Mouse (Mus musculus): ENCODE data around the gene Prr14.
"Not testable (repeated sequence)": the region's sequence is repeated elsewhere in the genome, so short reads cannot be mapped to it uniquely, and the experiment has no call there.

Prr14 gene

GRCm38 (mm10) chr7:127471646-127472010 lies 12.2 kb downstream of the Prr14 start:
- DNase-seq (ENCODE audit: inconsistent age in 2 of 2, low spot score in 1 of 2) = no peak

DNA sequence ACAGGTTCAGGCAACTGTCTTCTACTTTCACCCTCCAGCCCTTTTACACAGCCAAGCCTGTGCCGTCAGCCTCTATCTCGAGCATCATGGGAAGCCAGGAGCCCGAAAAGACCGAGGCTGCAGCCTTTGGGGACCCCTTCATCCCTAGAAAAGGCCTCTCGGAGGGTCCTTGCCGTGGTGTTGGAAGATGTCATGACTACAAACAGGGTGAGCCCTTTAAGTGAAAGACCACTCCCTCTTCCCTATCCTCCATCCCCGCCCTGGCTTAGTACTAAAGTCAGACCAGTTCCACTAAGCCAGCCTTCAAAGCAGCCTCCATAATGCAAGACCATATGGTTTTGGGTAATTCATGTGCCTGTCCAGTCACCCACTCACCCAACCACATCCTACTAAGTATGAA lies 12.6 kb downstream of the Prr14 start:
- DNase-seq (ENCODE audit: inconsistent age in 2 of 2, low spot score in 1 of 2) = no peak

- DNase-seq (ENCODE audit: inconsistent age in 2 of 2, low spot score in 1 of 2) = no peak
These were observed 14.3 kb downstream of the Prr14 start for GRCm38 (mm10) chr7:127473705-127474104.

- DNase-seq (ENCODE audit: inconsistent age in 2 of 2, low spot score in 1 of 2) = no peak
These were observed 15.1 kb downstream of the Prr14 start for GRCm38 (mm10) chr7:127474378-127475070.

DNA sequence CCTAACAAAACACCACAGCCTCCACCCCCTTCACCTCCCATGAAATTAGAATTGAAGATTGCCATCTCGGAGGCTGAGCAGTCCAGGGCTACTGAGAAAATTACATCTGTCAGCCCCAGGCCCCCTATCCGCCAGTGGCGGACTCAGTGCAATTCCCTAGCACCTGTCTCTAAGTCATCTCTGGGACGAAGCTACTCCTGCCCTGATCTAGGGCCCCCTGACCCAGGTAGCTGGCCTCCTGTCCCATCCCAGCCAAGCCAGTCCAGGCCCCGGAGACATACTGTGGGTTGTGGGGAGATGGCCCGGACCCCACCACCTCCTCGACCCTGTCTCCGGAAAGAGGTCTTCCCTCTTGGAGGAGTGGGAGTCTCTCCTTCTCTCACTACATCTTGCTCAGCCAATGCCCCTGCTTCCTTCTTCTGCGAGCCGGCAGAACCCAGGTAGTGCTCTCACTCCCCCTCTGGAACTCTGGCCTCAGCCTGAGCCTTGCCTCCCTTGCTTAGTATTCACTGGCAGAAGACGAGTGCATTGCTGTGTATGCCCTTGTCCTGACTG lies 15.9 kb downstream of the Prr14 start:
- DNase-seq (ENCODE audit: inconsistent age in 2 of 2, low spot score in 1 of 2) = no peak

- peak; percentile 58 to 67 for DNase-seq (ENCODE audit: inconsistent age in 2 of 2, low spot score in 1 of 2)
These were observed 16.9 kb downstream of the Prr14 start for GRCm38 (mm10) chr7:127476336-127476735.

DNA sequence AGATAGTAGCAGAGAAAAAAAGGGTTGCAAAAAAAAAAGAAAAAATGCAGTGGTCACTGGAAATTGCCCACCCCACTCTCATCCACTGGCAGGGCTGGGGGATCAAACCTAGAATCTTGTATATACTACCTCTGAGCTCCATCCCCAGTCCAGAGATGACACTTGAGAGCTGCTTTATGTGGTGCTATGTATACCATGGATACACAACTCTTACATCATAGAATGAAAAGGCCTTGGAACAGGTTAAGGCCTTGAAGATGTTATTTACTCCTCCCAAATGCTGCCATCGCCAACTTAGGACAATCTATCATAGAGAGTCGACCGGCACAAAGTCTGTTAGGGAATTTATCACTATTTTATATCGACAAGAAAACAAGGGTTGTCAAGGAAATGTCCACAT lies 17.4 kb downstream of the Prr14 start:
- DNase-seq (ENCODE audit: inconsistent age in 2 of 2, low spot score in 1 of 2) = no peak

DNA sequence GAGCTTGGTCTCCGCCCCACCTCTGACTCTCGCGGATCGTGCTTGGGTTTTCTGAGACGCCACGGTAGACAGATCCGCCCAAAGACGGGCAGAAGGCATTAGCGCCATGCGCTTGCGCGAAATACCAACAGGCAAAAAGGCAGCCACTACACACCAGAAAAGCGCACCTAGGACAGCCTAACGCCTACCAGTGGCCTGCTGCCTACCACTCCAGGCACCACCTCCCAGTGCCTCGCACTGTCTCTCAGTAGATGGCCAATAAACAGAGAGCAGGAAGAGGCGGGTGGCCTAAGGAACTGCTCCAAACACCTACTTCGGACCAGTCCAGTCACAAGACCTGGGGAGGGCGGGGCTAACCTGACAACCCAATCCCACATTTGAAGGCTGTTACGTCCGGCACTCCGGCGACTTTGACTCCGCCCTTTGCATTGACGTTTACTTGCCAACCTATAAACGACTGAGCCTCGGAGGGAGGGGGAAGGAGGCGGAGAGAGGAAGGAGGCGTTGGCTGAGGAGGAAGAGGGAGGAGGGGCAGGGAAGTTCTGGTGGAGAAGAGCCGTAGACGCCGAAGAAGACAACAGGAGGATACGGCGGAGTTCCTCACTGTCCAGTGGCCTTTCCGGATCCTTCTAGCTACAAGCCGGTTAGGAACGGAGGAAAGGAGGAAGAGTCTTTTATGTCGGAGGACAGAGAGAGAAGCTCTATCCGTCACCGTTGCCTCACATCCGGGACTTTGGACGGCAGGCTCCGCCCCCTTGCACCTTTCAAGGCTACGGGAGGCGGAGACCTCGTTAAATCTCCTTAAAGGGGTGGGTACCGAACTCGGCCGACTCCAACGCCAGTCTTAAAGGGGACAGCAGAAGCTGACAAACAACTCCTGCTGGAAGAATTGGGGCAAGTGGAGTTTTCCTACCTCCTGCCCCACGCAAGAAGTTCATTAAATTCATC lies 18.6 kb downstream of the Prr14 start:
- DNase-seq (ENCODE audit: inconsistent age in 2 of 2, low spot score in 1 of 2) = peak; percentile 100

- peak; percentile 98 to 99 for DNase-seq (ENCODE audit: inconsistent age in 2 of 2, low spot score in 1 of 2)
These were observed 19.4 kb downstream of the Prr14 start, which contains the start of gene Fbrs for GRCm38 (mm10) chr7:127478635-127479317. Fbrs (plus strand) TSS chr7:127479199.

GRCm38 (mm10) chr7:127479318-127480225 lies 20.2 kb downstream of the Prr14 start:
- peak; percentile 39 to 75 for DNase-seq (ENCODE audit: inconsistent age in 2 of 2, low spot score in 1 of 2)

DNA sequence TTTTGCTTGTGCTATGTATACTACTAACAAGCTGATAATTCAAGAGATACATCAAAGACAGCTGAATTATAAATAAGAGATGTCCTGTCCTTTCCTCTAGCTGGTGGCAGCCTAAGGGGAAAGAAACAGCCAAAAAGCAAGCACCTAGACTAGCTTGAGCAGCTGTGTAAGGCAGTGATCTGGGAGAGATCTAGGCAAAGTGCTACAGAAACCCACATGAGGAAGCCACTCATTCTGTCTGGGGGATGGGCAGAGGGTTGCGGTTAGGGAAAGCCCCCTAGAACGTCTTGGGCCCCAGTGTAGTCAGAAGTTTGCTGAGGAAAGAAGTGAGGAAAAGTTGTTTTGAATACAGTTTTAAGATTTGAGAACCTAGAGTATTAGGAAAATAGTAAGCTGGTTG lies 20.9 kb downstream of the Prr14 start:
- DNase-seq (ENCODE audit: inconsistent age in 2 of 2, low spot score in 1 of 2) = peak in 1 of 2 experiments; percentile 56

- no peak for DNase-seq (ENCODE audit: inconsistent age in 2 of 2, low spot score in 1 of 2)
These were observed 26.0 kb downstream of the Prr14 start for GRCm38 (mm10) chr7:127485416-127485815.

DNA sequence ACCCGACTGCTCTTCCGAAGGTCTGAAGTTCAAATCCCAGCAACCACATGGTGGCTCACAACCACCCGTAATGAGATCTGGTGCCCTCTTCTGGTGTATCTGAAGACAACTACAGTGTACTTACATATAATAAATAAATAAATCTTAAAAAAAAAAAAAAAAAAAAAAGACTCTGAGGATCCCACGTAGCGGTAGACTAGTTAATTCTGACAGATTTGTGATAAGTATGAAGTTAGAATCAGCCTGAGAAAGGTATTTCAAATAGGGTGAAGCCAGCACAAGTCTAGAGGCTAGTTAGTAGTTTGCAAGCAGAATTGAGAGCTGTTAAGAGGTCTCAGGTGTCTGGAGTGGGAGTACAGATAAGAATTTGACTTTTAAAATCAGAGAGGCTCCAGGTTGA lies 29.0 kb downstream of the Prr14 start:
- not testable (repeated sequence) for DNase-seq (ENCODE audit: inconsistent age in 2 of 2, low spot score in 1 of 2)

GRCm38 (mm10) chr7:127489982-127490381 lies 30.6 kb downstream of the Prr14 start:
- DNase-seq (ENCODE audit: inconsistent age in 2 of 2, low spot score in 1 of 2) = no peak

DNA sequence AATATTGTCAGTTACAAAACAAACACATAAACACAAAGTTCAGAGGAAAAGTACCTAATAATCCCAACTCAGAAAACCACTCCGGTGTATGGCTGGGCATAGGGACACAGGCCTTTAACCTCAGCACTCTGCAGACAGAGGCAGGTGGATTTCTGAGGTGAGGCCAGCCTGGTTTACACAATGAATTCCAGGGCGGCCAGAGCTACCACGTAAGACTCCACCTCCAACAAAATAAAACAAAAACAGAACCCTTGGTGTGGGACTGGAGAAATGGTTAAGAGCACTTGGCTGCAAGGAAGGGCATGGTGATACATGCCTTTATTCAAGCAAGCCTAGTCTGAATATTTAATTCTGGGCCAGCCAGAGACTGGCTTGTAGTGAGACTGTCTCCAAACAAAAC lies 32.4 kb downstream of the Prr14 start:
- no peak for DNase-seq (ENCODE audit: inconsistent age in 2 of 2, low spot score in 1 of 2)

- no peak for DNase-seq (ENCODE audit: inconsistent age in 2 of 2, low spot score in 1 of 2)
These were observed 35.2 kb downstream of the Prr14 start for GRCm38 (mm10) chr7:127494648-127495047.

GRCm38 (mm10) chr7:127497382-127497781 lies 38.0 kb downstream of the Prr14 start:
- no peak for DNase-seq (ENCODE audit: inconsistent age in 2 of 2, low spot score in 1 of 2)

DNA sequence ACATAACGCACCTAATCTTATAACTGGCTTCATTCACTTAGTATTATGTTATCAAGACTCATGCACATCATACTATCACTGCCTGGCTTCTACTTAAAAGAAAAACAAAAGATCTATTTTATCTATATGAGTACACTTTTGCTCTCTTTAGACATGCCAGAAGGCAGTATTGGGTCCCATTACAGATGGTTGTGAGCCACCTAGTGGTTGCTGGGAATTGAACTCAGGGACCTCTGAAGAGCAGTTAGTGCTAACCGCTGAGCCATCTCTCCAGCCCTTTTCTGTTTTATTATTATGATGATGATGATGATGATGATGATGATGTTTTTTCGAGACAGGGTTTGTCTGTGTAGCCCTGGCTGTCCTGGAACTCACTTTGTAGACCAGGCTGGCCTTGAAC lies 39.0 kb downstream of the Prr14 start:
- peak; percentile 36 to 78 for DNase-seq (ENCODE audit: inconsistent age in 2 of 2, low spot score in 1 of 2)

- no peak for DNase-seq (ENCODE audit: inconsistent age in 2 of 2, low spot score in 1 of 2)
These were observed 48.9 kb downstream of the Prr14 start for GRCm38 (mm10) chr7:127508291-127508690.

- not testable (repeated sequence) for DNase-seq (ENCODE audit: inconsistent age in 2 of 2, low spot score in 1 of 2)
These were observed 50.4 kb downstream of the Prr14 start for GRCm38 (mm10) chr7:127509830-127510229.

Measured in adrenal gland, adult (tissue).